Mouse (Mus musculus) lung, postnatal 0 days (tissue): ENCODE measurements around the gene Tmem130.
A peak's percentile ranks its signal among the peaks of the same experiment; 100 is the strongest.

ENCODE experiments used
- CTCF ChIP-seq: IDR thresholded peaks from 2 replicates; pipeline ENCODE4 v1.5.1; 2016; ENCODE audit warnings: antibody characterized with exemption, mild to moderate bottlenecking
- EP300 ChIP-seq: IDR thresholded peaks from 2 replicates; pipeline ENCODE4 v1.6.1; 2016; ENCODE audit warnings: antibody characterized with exemption, mild to moderate bottlenecking, control low read depth

GRCm38 (mm10) chr5:144793374-144793773, 31.8 kb upstream of the Tmem130 start:
- TF ChIP-seq CTCF (peak; percentile 9; the same call in 1 of the 2 replicates), EP300 (no peak)
